Mouse (Mus musculus): ENCODE measurements around the gene Arid3c.

GRCm38 (mm10) chr4:41758701-41759100 lies 27.8 kb upstream of the Arid3c start:
- TF ChIP-seq POLR2A (IDR thresholded peaks at IDR 0.05; ENCODE audit: low read depth, low read length) = no peak
- no peak for TF ChIP-seq CTCF (IDR thresholded peaks at IDR 0.05; ENCODE audit: extremely low read depth, insufficient read depth, insufficient read length, insufficient replicate concordance)

All from spleen, adult 2 months (tissue).